Mouse (Mus musculus): ENCODE data around the gene Pfdn6.

DNA sequence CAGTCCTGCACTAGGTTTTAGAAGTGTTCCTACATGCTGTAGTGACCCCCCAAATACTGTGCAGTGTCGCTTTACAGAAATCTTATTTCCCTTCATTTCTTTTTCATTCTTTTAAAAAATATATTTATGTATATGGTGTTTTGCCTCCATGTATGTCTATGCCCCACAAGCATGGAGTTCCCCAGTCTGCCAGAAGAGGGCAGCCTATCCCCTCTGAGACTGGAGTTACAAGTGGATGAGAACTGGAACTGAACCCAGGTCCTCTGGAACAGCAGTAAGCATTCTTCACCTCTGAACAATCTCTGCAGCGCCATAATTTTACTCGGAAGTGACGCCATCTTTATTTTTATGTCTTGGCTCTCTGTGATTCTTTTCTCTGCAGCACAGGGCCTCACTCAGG is 29.3 kb upstream of the Pfdn6 start:
- TF ChIP-seq CTCF (IDR thresholded peaks at IDR 0.05; ENCODE audit: control insufficient read depth, insufficient read depth, insufficient read length) (no peak), USF1 (IDR thresholded peaks at IDR 0.05; ENCODE audit: low read depth) (no peak)

All from C2C12 (cell line).